Mouse (Mus musculus): Measurements from ENCODE around the gene Rsph3a.

DNA sequence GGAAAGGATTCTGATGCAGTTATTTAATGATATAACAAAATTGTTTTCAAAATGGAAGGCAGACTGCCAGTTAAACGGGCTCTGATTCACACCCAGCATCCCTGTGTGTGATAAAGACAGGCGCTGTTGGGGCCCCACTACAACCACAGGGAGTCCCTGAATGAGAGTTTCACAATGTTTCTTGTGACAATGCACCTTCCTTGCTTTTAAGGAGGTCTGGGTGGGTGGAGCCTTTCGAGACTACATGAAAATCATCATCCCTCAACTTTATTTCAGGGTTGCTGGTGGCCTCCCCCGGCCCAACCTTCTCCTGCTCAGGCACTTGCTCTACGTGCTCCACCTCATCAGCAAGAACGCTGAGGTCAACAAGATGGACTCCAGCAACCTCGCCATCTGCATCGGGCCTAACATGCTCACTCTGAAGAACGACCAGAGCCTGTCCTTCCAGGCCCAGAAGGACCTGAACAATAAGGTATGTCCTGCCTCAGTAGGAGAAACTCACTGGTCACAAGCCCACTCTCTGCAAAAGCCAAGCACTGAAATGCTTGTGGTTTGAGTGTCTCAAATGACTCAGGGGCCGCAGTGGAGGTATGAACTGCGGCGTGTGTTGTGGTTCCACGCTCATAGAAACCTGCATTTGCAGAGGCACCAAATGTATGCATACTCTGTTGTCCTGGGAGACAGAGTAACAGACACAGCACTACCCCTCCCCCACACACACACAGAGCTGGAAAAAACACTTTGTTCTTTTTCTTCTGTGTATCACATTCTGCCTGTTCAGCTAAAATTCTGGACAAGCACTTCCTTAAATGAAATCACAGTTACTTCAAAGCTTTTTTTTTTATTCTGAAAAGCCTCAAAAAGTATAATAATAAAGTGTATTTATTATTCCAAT is 14.1 kb upstream of the Rsph3a start:
- no peak for TF ChIP-seq GATA1 (IDR thresholded peaks at IDR 0.05; ENCODE audit: borderline replicate concordance, low read length)
- TF ChIP-seq FLI1 (IDR thresholded peaks at IDR 0.05; ENCODE audit: low read length) = no peak

Measured in megakaryocyte, embryonic 14.5 days (primary cell).